Mouse (Mus musculus): ENCODE results near the gene Acss3.

Gene Acss3

DNA sequence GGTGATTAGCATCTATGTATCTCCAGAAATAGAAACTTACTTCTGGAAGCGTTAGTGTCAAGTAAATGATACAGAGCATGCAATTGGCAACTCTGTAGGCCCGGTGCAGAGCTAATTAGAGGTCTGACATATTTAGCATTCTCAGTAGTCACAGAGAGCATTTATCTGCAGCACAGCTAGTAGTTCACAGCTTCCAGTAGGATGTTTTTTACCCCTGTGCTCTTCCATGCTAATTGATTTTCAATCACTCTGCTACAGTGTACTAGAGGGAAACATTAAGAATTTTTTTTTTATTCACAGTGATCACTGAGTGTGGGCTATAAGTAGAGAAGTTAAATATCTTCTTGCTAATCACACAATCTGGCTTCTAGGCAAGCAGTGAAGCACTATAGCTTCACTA, 112.3 kb downstream of the Acss3 start:
- DNase-seq = no peak

GRCm38 (mm10) chr10:106998052-106998625, 125.3 kb downstream of the Acss3 start:
- DNase-seq = no peak

DNA sequence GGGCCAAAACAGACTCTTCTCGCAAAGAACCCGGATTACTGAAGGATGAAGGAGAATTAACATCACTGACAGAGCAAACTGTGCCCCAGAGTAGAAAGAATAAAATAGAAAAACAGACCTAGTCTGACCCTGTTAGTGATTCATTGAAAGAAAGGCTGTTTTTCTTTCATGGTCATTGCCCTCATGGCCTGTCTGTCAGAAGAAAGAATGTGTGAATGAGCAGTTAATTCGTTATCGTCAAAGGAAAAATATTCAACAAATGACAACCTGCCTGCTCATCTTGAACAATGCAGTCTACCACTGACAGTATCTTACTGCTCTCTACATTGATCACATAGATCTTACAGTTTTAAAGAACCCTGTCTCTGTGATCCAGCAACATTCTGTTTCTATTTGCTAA, 134.0 kb downstream of the Acss3 start:
- peak; percentile 1 for DNase-seq

- no peak for DNase-seq
These were observed 148.0 kb downstream of the Acss3 start for GRCm38 (mm10) chr10:106975193-106976141.

- no peak for DNase-seq
These were observed 164.4 kb downstream of the Acss3 start for GRCm38 (mm10) chr10:106959026-106959425.

DNA sequence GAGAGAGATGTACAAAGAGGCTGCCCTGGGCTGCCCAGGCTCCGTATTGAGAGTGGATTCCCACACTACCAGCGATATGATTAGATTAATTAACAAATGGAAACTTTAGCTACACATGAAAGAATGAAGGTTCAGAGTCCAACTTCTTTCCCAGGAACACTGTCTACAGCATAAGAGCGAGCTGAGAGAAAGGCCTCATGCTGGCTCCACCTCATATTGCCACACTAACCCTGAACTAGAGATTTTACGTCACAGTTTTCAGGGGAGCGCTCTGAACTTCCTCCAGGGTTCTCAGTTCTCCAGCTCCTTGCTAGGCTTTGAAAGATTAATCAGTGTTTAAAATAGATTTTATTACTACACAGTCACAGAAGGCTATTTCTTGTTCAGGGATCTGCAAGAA, 182.1 kb downstream of the Acss3 start:
- no peak for DNase-seq

- DNase-seq = no peak
These were observed 184.0 kb downstream of the Acss3 start for GRCm38 (mm10) chr10:106939441-106939840.

DNA sequence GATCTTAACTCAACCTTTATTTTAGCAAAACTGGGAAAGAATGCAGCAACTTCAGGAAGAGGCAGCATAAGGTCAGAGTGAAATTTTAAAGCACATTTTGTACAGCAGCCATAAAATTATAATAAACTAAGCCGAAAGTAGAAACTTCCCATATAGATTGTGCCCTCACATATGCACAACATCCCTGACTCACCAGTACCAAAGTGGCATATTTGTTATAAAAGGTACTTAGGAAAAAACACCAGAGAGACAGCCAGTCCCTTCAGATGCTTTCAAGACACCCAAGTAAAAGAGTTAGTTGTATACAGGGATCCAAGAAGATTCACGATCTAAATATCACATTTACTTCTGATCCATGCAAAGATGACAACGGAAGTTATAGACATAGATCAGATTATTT, 184.6 kb downstream of the Acss3 start:
- no peak for DNase-seq

GRCm38 (mm10) chr10:106936996-106937395, 186.5 kb downstream of the Acss3 start:
- DNase-seq = peak; percentile 26

DNA sequence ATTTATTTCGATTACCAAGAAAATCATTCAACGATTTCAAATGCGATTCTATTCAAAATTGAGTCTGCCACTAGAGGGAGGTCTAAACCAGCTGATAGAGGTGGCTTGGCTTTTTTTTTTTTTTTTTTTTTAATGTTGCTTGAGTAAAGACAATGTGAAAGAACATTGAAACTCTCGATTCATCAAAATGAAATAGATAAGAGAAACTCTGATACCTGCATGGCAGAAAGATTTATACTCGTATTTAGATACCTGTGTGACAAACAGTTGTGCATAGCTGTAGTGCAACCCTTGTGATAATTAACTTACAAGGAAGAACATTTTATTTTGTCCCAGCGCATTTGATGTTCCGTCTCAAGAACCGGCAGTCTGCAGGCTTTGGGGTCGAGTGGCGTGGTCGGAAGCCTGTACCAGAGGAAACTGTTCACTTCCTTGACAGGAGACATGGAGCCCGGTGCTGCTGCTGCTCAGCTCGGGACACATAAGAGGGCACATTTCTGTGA, 190.8 kb downstream of the Acss3 start:
- DNase-seq = peak; percentile 29

DNA sequence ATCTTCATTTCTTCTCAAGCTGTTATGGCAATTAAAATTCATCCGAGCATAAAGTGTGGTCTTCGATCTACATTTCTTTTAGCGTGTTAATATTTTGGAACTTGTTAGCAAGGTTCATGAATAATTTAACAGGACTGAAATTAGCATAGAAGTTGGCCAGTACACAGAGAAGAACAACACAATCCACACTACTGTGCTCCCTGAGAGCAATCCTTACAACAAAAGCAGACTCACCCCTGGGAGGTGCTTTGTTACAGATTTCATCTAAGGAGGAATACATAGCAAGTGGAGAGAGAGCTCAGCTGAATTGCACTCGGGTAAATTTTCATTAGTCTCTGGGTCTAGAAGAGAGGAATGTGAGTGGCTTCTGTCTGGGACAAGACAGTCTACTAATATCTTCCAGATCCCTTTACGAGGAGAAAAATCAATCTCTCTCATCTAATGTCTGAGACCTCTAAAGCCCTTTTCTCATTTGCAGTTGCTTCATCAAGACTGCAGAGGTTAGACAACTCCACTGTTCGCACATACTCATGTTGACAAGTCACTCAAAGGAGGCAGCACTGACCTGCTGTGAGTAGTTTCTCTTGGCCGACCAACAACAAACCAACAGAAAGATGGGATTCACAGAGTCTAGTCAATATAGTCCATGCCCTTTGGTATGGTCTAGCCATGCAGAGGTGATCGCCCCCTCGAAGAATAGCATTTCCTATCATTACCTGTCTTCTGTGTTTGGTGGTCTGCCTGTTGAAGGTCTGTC, 194.7 kb downstream of the Acss3 start:
- DNase-seq = no peak

DNA sequence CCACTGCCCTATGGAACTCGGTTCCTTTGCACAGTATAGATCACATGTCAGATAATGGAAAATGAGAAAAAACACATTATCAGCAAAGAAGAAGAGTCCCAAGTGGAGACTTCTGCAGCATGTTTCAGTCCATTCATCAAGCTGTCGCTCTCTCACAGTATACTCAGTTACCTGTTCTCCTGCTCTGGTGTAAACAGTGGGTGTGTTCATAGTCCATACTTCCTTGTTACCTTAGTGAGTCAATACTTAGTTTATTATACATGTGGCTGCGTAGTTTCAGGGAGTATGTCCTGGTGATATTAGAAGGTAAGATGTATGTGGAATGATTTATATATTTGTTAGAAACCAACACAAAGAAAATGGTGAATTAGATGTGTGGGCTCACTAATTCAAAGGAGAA, 198.7 kb downstream of the Acss3 start:
- DNase-seq = no peak

GRCm38 (mm10) chr10:106924334-106924733, 199.1 kb downstream of the Acss3 start:
- DNase-seq = no peak

DNA sequence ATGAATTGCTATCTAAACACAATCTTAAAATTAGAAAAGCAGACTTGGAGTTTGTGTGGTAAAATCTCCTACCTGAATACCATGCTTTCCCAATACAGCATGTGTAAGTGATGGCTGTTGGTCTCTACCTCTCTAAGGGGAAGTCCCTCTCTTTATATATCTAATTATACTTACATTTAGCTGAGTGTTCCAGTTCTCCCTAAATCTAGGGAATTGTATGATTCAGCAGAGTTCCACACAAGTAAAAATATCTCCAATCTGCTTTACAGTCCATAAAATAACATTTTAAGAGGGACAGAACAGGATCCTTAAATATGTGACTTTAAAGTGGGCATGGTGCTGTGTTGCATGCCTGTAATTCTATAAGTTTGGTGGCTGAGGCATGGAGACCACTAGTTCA, 208.6 kb downstream of the Acss3 start:
- no peak for DNase-seq

GRCm38 (mm10) chr10:106914275-106914674, 209.2 kb downstream of the Acss3 start:
- no peak for DNase-seq

- no peak for DNase-seq
These were observed 210.4 kb downstream of the Acss3 start for GRCm38 (mm10) chr10:106913032-106913431.

DNA sequence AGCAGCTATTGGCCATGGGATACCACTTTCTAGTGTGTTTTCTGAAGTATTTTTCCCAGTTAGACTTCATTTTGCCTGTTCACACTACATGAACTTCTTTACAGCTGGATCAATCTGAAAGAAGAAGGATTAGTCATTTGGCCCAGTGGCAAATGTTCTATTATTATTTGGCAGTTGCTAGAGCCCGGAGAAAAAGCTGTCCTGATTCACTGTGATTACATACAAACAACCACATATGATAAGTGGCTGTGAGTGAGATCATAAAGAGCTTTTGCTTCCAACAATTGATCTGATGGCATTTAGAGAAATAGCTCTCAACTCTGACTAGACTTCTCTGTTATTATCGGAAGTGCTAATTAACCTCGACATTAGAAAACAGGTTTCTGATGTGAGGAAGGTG, 213.4 kb downstream of the Acss3 start:
- DNase-seq = no peak

DNA sequence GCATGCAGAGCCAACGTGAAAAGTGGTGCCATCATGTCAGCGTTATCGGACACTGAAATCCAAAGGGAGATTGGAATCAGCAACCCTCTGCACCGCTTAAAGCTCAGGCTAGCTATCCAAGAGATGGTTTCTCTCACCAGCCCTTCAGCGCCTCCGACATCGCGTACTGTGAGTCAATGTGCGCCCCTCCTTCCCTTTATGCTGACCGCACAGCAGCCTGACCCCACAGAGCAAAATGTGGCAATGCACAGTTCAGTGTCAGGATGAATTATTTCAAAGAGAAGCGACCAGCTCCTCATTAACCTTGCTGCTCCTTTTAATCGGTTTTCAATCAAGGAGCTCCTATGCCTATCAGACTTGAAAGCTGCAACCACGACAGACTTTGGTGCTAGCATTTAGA, 227.1 kb downstream of the Acss3 start:
- no peak for DNase-seq
